Mouse (Mus musculus) CH12.LX (cell line): ENCODE data around the gene Ifi27. TPM values are rescaled to one million over a fixed set of nuclear protein-coding genes. Genes with fewer than 3 reads are reported as not detected.

Source experiments
- DNase-seq: peaks from one replicate; pipeline ENCODE4 v3.0.0-alpha.2; 2013; ENCODE audit errors: extremely low read depth
- H3K27ac ChIP-seq: 2 replicates; pipeline ENCODE4 v1.5.1; 2012; ENCODE audit warnings: low read depth, mild to moderate bottlenecking, control low read depth, moderate library complexity; ENCODE audit not compliant: insufficient read depth
- H3K27me3 ChIP-seq: replicated peaks from 2 replicates; pipeline ENCODE3; 2012; ENCODE audit warnings: inconsistent platforms
- H3K36me3 ChIP-seq, 2 experiments: replicated peaks in 1 of 2; 2 replicates each; pipeline versions ENCODE3 to v1.6.1; 2012; ENCODE audit warnings: inconsistent platforms in 1 of 2, low read length in 1 of 2, mild to moderate bottlenecking in 1 of 2, mixed read lengths in 1 of 2, moderate library complexity in 1 of 2; ENCODE audit not compliant: control insufficient read depth in 1 of 2, insufficient read depth in 1 of 2
- H3K4me1 ChIP-seq, 2 experiments: 2 replicates each; pipeline ENCODE4 v1.6.1; 2012; ENCODE audit warnings: inconsistent platforms in 1 of 2, moderate library complexity in 1 of 2; ENCODE audit not compliant: insufficient read depth in 2 of 2, control insufficient read depth in 1 of 2
- H3K4me2 ChIP-seq: 2 replicates; pipeline ENCODE4 v1.6.1; 2012; ENCODE audit warnings: low read depth, mild to moderate bottlenecking, control low read depth; ENCODE audit not compliant: poor library complexity, insufficient read depth, severe bottlenecking
- H3K4me3 ChIP-seq, 3 experiments: fragments of 150-350 bp in 1 of 3; sonication (generic) in 1 of 3; replicated peaks in 1 of 3; 2 replicates each; pipeline versions ENCODE3 to v1.5.1; 2011 to 2012; ENCODE audit warnings: low read depth in 2 of 3, low read length in 2 of 3, mild to moderate bottlenecking in 2 of 3, moderate library complexity in 2 of 3, control low read depth in 1 of 3, improper control_type of control experiment in 1 of 3, inconsistent platforms in 1 of 3, mixed read lengths in 1 of 3; ENCODE audit not compliant: poor library complexity in 1 of 3
- H3K79me2 ChIP-seq: replicated peaks from 2 replicates; pipeline ENCODE4 v1.6.1; 2012; ENCODE audit warnings: mild to moderate bottlenecking, moderate library complexity; ENCODE audit not compliant: control insufficient read depth, poor library complexity, insufficient read depth, severe bottlenecking; ENCODE audit errors: extremely low read depth
- H3K9ac ChIP-seq: 2 replicates; pipeline ENCODE4 v1.6.1; 2012; ENCODE audit warnings: low read depth, mild to moderate bottlenecking, control low read depth, moderate library complexity; ENCODE audit not compliant: insufficient read depth
- H3K9me3 ChIP-seq: replicated peaks from 2 replicates; pipeline ENCODE3; 2012; ENCODE audit warnings: low read length, inconsistent platforms, mixed read lengths
- CHD1 ChIP-seq: IDR thresholded peaks from 2 replicates; pipeline ENCODE4 v1.6.1; 2012; ENCODE audit warnings: low read depth, low read length, improper control_type of control experiment, inconsistent platforms
- E2F4 ChIP-seq: IDR thresholded peaks from 2 replicates; pipeline ENCODE4 v1.6.1; 2011; ENCODE audit warnings: low read depth, low read length, improper control_type of control experiment; ENCODE audit not compliant: insufficient replicate concordance
- MAFK ChIP-seq: IDR thresholded peaks from 2 replicates; pipeline ENCODE4 v1.6.1; 2011; ENCODE audit warnings: low read length, improper control_type of control experiment; ENCODE audit not compliant: insufficient replicate concordance
- MXI1 ChIP-seq: IDR thresholded peaks from 2 replicates; pipeline ENCODE4 v1.6.1; 2011; ENCODE audit warnings: mild to moderate bottlenecking, low read depth, low read length, improper control_type of control experiment
- RCOR1 ChIP-seq: conservative IDR thresholded peaks from 2 replicates; pipeline ENCODE4 v1.6.1; 2012; ENCODE audit warnings: low read depth, mild to moderate bottlenecking, inconsistent platforms, low read length, improper control_type of control experiment
- SIN3A ChIP-seq: IDR thresholded peaks from 2 replicates; pipeline ENCODE4 v1.6.1; 2012; ENCODE audit warnings: low read length, improper control_type of control experiment, inconsistent platforms
- USF2 ChIP-seq: conservative IDR thresholded peaks from 2 replicates; pipeline ENCODE4 v1.6.1; 2011; ENCODE audit warnings: low read depth, low read length, improper control_type of control experiment
- dilution Hi-C: fragments of 300-500 bp; cut with MboI; formaldehyde crosslinking; loops from 2 replicates; pipeline ENCODE4 v1.14.3; 2020; ENCODE audit warnings: low sequenced_read_pairs; ENCODE audit not compliant: extremely low pct_unique_long_range_greater_than_20kb, extremely low pct_ligation_motif_present
- in situ Hi-C: fragments of 300-500 bp; cut with MboI; formaldehyde crosslinking; loops from 3 replicates; pipeline ENCODE4 v1.14.3; 2019; ENCODE audit warnings: low sequenced_read_pairs, low pct_ligation_motif_present, low pct_unique_long_range_greater_than_20kb, mixed read lengths
- polyA plus RNA-seq: library from polyadenylated mRNA; unstranded; fragments of >175 nt; gene quantifications from 2 replicates; pipeline ENCODE4 v1.2.1, GENCODE M21; 2012; ENCODE audit warnings: low read depth; ENCODE audit not compliant: insufficient read length
- total RNA-seq, 2 experiments: library from RNA; depleted of rRNA; stranded (reverse); fragments of 300-350 nt in 1 of 2; fragments of >200 nt in 1 of 2; gene quantifications; 2 replicates each; pipeline ENCODE4 v1.2.3; 2012 to 2014

Gene Ifi27
- total and polyA plus RNA-seq, 3 experiments, result 132 to 198 (median 135) TPM

- Histone ChIP-seq H3K27me3 (peaks cover 12% of the 10 kb centered on the region), H3K4me1 (peaks cover 13 to 20% of the 10 kb centered on the region in 2 experiments), H3K4me2 (no peak overlapping the region), H3K4me3 (no peak overlapping the region), H3K9ac (no peak overlapping the region), H3K27ac (no peak overlapping the region), H3K79me2 (no peaks in the 10 kb centered on the region), H3K36me3 (no peaks in the 10 kb centered on the region), H3K9me3 (no peaks in the 10 kb centered on the region)
- no peak for DNase-seq
- dilution Hi-C loops, result no loop called here
- no peak for TF ChIP-seq CHD1
- no peak for TF ChIP-seq SIN3A
- no peak for TF ChIP-seq USF2
- no peak for TF ChIP-seq MXI1
- TF ChIP-seq MAFK, result no peak
- no peak for TF ChIP-seq E2F4
- no peak for TF ChIP-seq RCOR1
- in situ Hi-C loops, result no loop called here
Measured at GRCm38 (mm10) chr12:103487750-103488149, 53.7 kb downstream of the Ifi27 start.

Other genes with a start within 250 kb of the Ifi27 start
- gene Prima1, start 192.1 kb upstream of the Ifi27 start, total RNA-seq (2012; rRNA removed), result not detected in 2 replicates
- gene Prima1, start 192.1 kb upstream of the Ifi27 start, total RNA-seq (2014; rRNA removed), result not detected in 2 replicates
- gene Prima1, start 192.1 kb upstream of the Ifi27 start, polyA plus RNA-seq, result not detected in 2 replicates
- gene Fam181a, start 123.2 kb upstream of the Ifi27 start, total RNA-seq (2012; rRNA removed), result not detected in 2 replicates
- gene Fam181a, start 123.2 kb upstream of the Ifi27 start, total RNA-seq (2014; rRNA removed), result not detected in 2 replicates
- not detected in 2 replicates for gene Fam181a, start 123.2 kb upstream of the Ifi27 start, polyA plus RNA-seq
- 4.1 and 5.5 TPM in 2 replicates for gene Asb2, start 78.2 kb upstream of the Ifi27 start, total RNA-seq (2012; rRNA removed)
- gene Asb2, start 78.2 kb upstream of the Ifi27 start, total RNA-seq (2014; rRNA removed), result 5.3 and 6.2 TPM in 2 replicates
- 2.7 and 3.0 TPM in 2 replicates for gene Asb2, start 78.2 kb upstream of the Ifi27 start, polyA plus RNA-seq
- gene Otub2, start 45.5 kb upstream of the Ifi27 start, total RNA-seq (2012; rRNA removed), result 5.4 and 11.5 TPM in 2 replicates
- 6.8 and 7.6 TPM in 2 replicates for gene Otub2, start 45.5 kb upstream of the Ifi27 start, total RNA-seq (2014; rRNA removed)
- 3.0 and 3.1 TPM in 2 replicates for gene Otub2, start 45.5 kb upstream of the Ifi27 start, polyA plus RNA-seq
- 0.34 and 1.2 TPM in 2 replicates for gene 9330161L09Rik, start 26.4 kb upstream of the Ifi27 start, total RNA-seq (2012; rRNA removed)
- gene 9330161L09Rik, start 26.4 kb upstream of the Ifi27 start, total RNA-seq (2014; rRNA removed), result 0.24 and 0.50 TPM in 2 replicates
- gene 9330161L09Rik, start 26.4 kb upstream of the Ifi27 start, polyA plus RNA-seq, result 0.33 and 0.54 TPM in 2 replicates
- 76.2 and 91.3 TPM in 2 replicates for gene Ddx24, start 8.4 kb upstream of the Ifi27 start, total RNA-seq (2012; rRNA removed)
- 83.0 and 87.9 TPM in 2 replicates for gene Ddx24, start 8.4 kb upstream of the Ifi27 start, total RNA-seq (2014; rRNA removed)
- 125 and 150 TPM in 2 replicates for gene Ddx24, start 8.4 kb upstream of the Ifi27 start, polyA plus RNA-seq
- gene Ifi27l2a, start 9.5 kb downstream of the Ifi27 start, total RNA-seq (2012; rRNA removed), result 116 and 133 TPM in 2 replicates
- gene Ifi27l2a, start 9.5 kb downstream of the Ifi27 start, total RNA-seq (2014; rRNA removed), result 262 and 289 TPM in 2 replicates
- gene Ifi27l2a, start 9.5 kb downstream of the Ifi27 start, polyA plus RNA-seq, result 81.1 and 83.9 TPM in 2 replicates
- gene Ifi27l2b, start 23.0 kb downstream of the Ifi27 start, total RNA-seq (2012; rRNA removed), result not detected in 2 replicates
- not detected in 2 replicates for gene Ifi27l2b, start 23.0 kb downstream of the Ifi27 start, total RNA-seq (2014; rRNA removed)
- not detected in 2 replicates for gene Ifi27l2b, start 23.0 kb downstream of the Ifi27 start, polyA plus RNA-seq
- gene Ppp4r4, start 98.1 kb downstream of the Ifi27 start, total RNA-seq (2012; rRNA removed), result 0.34 and 0.38 TPM in 2 replicates
- gene Ppp4r4, start 98.1 kb downstream of the Ifi27 start, total RNA-seq (2014; rRNA removed), result 0.54 and 0.68 TPM in 2 replicates
- 0.42 and 1.7 TPM in 2 replicates for gene Ppp4r4, start 98.1 kb downstream of the Ifi27 start, polyA plus RNA-seq
- not detected in 2 replicates for gene Serpina10, start 197.2 kb downstream of the Ifi27 start, total RNA-seq (2012; rRNA removed)
- not detected in 2 replicates for gene Serpina10, start 197.2 kb downstream of the Ifi27 start, total RNA-seq (2014; rRNA removed)
- not detected in 2 replicates for gene Serpina10, start 197.2 kb downstream of the Ifi27 start, polyA plus RNA-seq
- not detected in 2 replicates for gene Serpina6, start 223.0 kb downstream of the Ifi27 start, total RNA-seq (2012; rRNA removed)
- gene Serpina6, start 223.0 kb downstream of the Ifi27 start, total RNA-seq (2014; rRNA removed), result not detected in 2 replicates
- not detected in 2 replicates for gene Serpina6, start 223.0 kb downstream of the Ifi27 start, polyA plus RNA-seq
- not detected in 2 replicates for gene Serpina16, start 241.9 kb downstream of the Ifi27 start, total RNA-seq (2012; rRNA removed)
- gene Serpina16, start 241.9 kb downstream of the Ifi27 start, total RNA-seq (2014; rRNA removed), result not detected in 2 replicates
- not detected in 2 replicates for gene Serpina16, start 241.9 kb downstream of the Ifi27 start, polyA plus RNA-seq